Mouse (Mus musculus): ENCODE measurements around the gene Git1. TPM values are rescaled to one million over a fixed set of nuclear protein-coding genes. Genes with fewer than 3 reads are reported as not detected.

Git1 gene
- total RNA-seq, 2 experiments from 2014 or later, result 12.3 to 20.0 TPM

- ATAC-seq (ENCODE audit: poor library complexity, severe bottlenecking), result no peak
Measured at GRCm38 (mm10) chr11:77500361-77501325, 7.3 kb downstream of the Git1 start.

- ATAC-seq (ENCODE audit: poor library complexity, severe bottlenecking), result peak; percentile 77
Measured at GRCm38 (mm10) chr11:77501392-77501791, 8.0 kb downstream of the Git1 start.

GRCm38 (mm10) chr11:77501971-77502370 is 8.6 kb downstream of the Git1 start:
- no peak for ATAC-seq (ENCODE audit: poor library complexity, severe bottlenecking)

GRCm38 (mm10) chr11:77502481-77502880 is 9.1 kb downstream of the Git1 start:
- ATAC-seq (ENCODE audit: poor library complexity, severe bottlenecking), result no peak

GRCm38 (mm10) chr11:77503511-77503910 is 10.1 kb downstream of the Git1 start:
- no peak for ATAC-seq (ENCODE audit: poor library complexity, severe bottlenecking)

- ATAC-seq (ENCODE audit: poor library complexity, severe bottlenecking), result no peak
Measured at GRCm38 (mm10) chr11:77504377-77504776, 11.0 kb downstream of the Git1 start.

DNA sequence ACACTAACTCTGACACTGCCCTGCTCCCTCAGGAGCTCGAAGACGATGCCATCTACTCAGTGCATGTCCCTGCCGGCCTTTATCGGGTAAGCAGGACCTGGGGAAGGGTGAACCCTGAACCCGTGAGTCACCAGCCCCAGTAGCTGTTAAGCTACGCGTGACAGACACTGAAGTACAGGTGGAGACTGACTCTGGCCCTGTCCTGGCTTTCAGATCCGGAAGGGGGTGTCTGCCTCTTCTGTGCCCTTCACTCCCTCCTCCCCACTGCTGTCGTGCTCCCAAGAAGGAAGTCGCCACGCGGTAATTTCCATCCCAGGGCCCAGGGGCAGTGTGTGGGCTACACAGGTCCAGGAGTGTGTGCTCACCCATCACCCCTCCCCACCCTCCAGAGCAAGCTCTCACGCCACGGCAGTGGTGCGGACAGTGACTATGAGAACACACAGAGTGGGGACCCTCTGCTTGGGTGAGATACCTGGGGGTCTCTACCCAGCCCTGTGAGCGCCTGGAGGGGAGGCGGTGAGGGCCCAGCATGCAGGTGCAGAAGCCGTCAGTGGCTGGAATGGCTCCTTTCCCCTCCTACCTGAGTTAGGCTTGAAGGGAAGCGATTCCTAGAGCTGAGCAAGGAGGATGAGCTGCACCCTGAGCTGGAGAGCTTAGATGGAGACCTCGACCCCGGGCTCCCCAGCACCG is 12.1 kb downstream of the Git1 start:
- no peak for ATAC-seq (ENCODE audit: poor library complexity, severe bottlenecking)

DNA sequence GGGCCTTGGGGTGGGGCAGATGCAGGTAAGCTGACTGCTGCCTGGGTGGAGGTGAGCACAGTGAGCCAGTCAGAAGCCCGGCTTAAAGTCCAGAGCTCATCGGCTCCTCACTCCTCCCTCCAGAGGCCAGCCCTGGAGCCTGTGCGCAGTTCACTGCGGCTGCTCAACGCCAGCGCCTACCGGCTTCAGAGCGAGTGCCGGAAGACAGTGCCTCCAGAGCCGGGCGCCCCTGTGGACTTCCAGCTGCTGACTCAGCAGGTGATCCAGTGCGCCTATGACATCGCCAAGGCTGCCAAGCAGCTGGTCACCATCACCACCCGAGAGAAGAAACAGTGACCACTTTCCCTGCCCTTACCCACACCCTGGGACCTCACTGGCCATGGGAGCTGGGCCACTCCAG is 12.9 kb downstream of the Git1 start:
- no peak for ATAC-seq (ENCODE audit: poor library complexity, severe bottlenecking)

- ATAC-seq (ENCODE audit: poor library complexity, severe bottlenecking), result no peak
Measured at GRCm38 (mm10) chr11:77506941-77507340, 13.6 kb downstream of the Git1 start.

DNA sequence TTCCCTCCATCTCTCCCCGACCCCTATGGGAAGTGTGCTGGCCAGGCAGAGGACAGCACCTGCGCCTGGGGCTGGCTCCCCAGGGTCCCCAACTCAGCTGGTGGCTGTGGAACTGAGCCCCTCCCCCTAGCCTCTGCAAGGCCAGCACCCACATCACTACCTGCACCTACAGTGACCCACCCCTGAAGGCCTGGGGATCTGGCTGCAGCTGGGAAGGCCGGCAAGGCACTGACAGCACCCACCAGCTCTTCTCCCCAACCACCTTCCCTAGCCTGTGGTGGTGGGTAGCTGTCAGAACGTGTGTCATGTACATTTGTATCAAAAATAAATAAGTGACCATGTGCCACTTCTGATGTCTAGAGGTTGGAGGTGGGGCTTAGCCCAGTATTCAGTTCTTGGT is 14.1 kb downstream of the Git1 start:
- ATAC-seq (ENCODE audit: poor library complexity, severe bottlenecking), result no peak

GRCm38 (mm10) chr11:77508068-77509021 is 15.0 kb downstream of the Git1 start:
- peak; percentile 88 for ATAC-seq (ENCODE audit: poor library complexity, severe bottlenecking)

- ATAC-seq (ENCODE audit: poor library complexity, severe bottlenecking), result no peak
Measured at GRCm38 (mm10) chr11:77511336-77511735, 18.0 kb downstream of the Git1 start.

- ATAC-seq (ENCODE audit: poor library complexity, severe bottlenecking), result peak; percentile 57
Measured at GRCm38 (mm10) chr11:77512891-77513810, 19.8 kb downstream of the Git1 start.

GRCm38 (mm10) chr11:77513811-77514170 is 20.4 kb downstream of the Git1 start:
- no peak for ATAC-seq (ENCODE audit: poor library complexity, severe bottlenecking)

DNA sequence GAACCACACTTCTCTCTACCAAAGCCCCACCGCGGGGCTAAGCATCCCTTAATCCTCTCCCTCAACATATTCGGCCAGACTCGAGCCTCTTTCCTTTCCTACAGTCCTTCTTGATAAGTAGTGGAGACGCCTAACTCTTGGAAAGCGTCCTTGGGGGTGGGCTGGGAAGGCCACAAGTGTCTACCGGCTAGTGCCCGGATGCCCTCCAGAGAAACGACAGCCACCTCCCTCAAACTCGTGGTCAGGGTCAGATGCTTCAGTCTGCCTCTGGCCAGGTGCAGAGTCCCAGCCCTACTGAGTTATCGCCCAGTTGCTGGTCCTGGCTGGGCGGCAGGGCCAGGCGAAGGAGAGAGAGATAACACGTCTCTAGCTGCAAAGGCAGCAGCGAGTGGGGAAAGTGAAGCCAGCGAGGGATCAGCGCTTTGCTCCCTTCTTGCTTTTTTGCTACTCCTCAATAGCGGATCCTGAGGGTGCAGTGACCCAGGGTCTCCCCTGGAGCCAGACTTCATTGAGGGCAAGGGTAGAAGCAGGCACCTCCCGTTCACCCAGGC is 21.0 kb downstream of the Git1 start:
- ATAC-seq (ENCODE audit: poor library complexity, severe bottlenecking), result no peak

- ATAC-seq (ENCODE audit: poor library complexity, severe bottlenecking), result peak; percentile 65
Measured at GRCm38 (mm10) chr11:77514832-77515636, 21.7 kb downstream of the Git1 start, which contains the start of gene Abhd15. Gene Abhd15, plus strand, starts transcription at chr11:77515121.

GRCm38 (mm10) chr11:77515637-77516552 is 22.5 kb downstream of the Git1 start, which contains the start of gene Trp53i13:
Gene Trp53i13, minus strand, starts transcription at chr11:77515980.
- ATAC-seq (ENCODE audit: poor library complexity, severe bottlenecking), result 0 out of 2 replicates have a peak, but pooled peaks have one; percentile 1
